Mouse (Mus musculus): ENCODE results near the gene Il2ra.

Gene Il2ra

GRCm38 (mm10) chr2:11653780-11654179, 11.2 kb downstream of the Il2ra start:
- no peak for DNase-seq

GRCm38 (mm10) chr2:11654990-11655931, 12.7 kb downstream of the Il2ra start:
- DNase-seq = no peak

GRCm38 (mm10) chr2:11657581-11657980, 15.0 kb downstream of the Il2ra start:
- DNase-seq = no peak

DNA sequence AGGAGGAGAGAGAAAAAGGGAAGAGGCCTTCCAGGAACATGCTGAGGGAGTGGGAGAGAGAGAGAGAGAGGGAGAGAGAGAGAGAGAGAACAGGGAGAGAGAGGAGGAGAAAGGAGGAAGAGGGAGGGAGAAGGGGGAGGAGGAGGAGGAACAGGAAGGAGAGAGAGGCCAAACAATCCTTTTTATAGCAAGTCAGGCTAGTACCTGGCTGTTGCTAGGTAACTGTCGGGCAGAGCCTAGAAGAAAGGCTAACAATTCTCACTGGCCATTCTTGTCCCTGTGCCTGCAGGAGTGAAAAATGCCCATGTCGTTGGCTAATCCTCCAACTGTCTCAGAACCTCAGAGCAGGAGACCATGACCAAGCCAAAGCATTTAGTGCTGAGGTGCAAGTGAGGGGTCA, 16.7 kb downstream of the Il2ra start:
- DNase-seq = no peak

- DNase-seq = no peak
Observed at GRCm38 (mm10) chr2:11662143-11662906, 19.7 kb downstream of the Il2ra start.

DNA sequence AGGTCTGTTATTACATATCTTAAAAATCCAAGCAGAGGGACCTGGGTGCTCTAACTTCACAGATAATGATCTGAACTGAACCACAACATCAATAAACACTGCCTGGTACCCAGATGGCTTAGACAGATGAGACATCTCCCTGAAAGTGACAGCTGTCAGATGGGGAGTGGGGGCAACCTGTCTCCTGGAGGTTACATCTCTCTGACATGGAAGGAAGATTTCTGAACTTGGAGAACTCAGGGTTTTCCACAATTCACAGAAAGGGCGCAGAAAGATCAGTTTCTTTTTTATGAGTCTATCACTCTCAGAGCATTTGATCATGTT, 20.3 kb downstream of the Il2ra start:
- no peak for DNase-seq

DNA sequence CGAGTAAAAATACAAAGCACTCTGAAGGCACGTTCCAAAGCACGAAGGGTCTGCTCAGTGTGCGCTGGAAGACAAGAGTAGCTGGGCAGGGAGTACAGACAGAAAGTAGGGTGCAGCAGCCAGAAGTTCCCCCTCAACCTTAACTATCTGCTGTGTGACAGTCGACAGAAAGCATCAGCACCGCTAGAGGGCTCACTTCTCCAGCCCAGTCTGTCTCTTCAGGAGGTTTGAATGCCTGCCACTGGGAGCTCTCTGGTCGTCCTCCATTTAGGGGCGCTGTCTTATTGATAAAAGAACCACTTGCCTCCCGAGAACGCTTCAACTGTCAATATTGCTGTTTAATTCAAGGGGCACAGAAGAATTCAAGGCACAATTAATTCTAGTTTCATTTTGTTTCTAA, 21.4 kb downstream of the Il2ra start:
- DNase-seq = peak; percentile 85

- DNase-seq = peak; percentile 45
Observed at GRCm38 (mm10) chr2:11664367-11664766, 21.8 kb downstream of the Il2ra start.

GRCm38 (mm10) chr2:11664806-11665205, 22.2 kb downstream of the Il2ra start:
- DNase-seq = peak; percentile 41

DNA sequence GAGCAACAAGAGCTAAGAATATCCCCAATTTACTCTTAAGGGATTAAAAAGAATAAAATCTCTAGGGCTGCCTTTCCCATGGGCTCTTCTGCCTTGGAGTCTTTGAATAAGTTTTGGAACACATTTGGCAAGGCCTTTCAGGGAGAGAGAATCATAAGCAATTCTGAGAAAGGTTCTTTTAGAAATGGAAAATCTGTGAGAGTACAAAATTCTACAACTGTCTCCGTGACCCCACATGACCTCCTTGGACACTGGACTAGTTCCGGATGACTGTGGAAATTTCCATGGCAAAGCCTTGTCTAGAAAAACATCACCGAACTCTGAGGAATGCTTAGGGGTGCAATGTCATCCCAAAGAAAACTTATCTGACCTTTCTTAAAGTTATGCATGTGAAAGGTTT, 22.7 kb downstream of the Il2ra start:
- DNase-seq = peak; percentile 40

GRCm38 (mm10) chr2:11672144-11672543, 29.5 kb downstream of the Il2ra start:
- no peak for DNase-seq

DNA sequence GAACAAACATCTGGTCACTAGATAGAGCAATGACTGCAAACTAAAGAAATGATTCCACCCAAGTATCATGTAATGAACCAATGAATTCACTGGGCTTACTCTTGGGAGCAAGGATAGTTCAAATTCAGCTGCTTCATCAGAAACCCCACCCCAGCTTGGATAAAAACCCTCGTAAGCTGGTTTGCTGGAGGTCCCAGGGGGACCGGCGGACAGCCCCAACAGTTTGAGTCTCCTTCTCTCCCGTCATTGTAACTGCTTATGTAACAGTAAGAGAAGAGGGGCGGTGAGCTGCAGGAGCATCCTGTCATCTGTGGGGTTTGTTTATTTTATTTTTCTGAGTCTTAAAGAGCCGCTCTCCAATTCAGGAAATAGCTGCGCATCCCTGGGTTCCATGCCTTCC, 37.0 kb downstream of the Il2ra start:
- DNase-seq = no peak

DNA sequence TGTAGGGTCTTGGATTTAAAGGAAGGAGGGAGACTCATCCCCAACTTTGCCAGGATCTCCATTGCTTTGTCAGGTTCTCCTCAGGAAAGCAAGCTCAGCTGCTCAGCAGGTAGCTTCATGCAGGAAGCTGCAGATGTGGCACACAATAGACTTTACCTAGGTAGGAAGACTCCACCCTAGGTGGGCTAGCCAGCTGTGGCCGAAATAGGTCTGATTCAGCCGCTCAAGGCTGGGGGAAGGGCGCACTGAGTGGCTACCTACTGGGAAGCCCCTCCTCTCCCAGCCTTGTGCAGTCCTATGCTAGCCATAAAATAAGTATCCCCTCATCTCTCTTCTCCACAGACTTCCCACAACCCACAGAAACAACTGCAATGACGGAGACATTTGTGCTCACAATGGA, 40.1 kb downstream of the Il2ra start:
- no peak for DNase-seq

- DNase-seq = no peak
Observed at GRCm38 (mm10) chr2:11686512-11686911, 43.9 kb downstream of the Il2ra start.

GRCm38 (mm10) chr2:11687436-11687835, 44.8 kb downstream of the Il2ra start:
- no peak for DNase-seq

DNA sequence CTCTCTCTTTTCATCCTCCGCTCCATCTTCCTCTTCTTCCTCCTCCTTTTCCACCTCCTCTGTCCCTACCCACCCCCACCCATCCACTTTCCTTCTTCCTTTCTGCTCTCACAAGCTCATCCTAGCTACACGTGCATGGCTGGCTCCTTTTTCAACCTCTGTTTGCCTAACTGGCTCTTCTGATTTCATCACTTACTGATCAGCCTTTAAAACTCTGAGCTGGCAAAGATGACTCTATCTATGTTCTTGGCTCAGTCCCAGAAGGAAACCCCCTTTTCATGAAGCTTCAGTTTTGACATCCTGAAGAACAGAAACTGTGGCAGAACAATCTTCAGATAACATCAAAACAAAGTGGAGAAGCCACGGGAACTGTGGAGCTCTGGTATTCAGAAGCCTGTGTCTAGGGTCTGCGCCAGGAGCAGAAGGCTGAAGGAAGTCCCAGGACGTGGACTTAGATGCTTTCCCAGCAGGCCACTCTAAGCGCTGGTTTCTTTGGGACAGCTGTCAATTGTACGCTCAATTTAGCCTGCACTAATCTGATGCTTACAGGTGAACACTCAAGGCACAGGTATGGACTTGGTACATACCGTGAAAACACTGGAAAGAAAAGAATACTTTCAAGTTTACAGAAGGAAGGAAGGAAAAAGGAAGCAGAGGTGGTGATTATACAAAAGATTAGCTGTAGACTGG, 47.7 kb downstream of the Il2ra start:
- DNase-seq = no peak

- no peak for DNase-seq
Observed at GRCm38 (mm10) chr2:11693352-11693751, 50.7 kb downstream of the Il2ra start.

- DNase-seq = peak; percentile 26
Observed at GRCm38 (mm10) chr2:11694104-11694503, 51.5 kb downstream of the Il2ra start.

GRCm38 (mm10) chr2:11695867-11696266, 53.3 kb downstream of the Il2ra start:
- DNase-seq = no peak

- peak; percentile 56 for DNase-seq
Observed at GRCm38 (mm10) chr2:11698994-11699393, 56.4 kb downstream of the Il2ra start.

- DNase-seq = no peak
Observed at GRCm38 (mm10) chr2:11699905-11700304, 57.3 kb downstream of the Il2ra start.

DNA sequence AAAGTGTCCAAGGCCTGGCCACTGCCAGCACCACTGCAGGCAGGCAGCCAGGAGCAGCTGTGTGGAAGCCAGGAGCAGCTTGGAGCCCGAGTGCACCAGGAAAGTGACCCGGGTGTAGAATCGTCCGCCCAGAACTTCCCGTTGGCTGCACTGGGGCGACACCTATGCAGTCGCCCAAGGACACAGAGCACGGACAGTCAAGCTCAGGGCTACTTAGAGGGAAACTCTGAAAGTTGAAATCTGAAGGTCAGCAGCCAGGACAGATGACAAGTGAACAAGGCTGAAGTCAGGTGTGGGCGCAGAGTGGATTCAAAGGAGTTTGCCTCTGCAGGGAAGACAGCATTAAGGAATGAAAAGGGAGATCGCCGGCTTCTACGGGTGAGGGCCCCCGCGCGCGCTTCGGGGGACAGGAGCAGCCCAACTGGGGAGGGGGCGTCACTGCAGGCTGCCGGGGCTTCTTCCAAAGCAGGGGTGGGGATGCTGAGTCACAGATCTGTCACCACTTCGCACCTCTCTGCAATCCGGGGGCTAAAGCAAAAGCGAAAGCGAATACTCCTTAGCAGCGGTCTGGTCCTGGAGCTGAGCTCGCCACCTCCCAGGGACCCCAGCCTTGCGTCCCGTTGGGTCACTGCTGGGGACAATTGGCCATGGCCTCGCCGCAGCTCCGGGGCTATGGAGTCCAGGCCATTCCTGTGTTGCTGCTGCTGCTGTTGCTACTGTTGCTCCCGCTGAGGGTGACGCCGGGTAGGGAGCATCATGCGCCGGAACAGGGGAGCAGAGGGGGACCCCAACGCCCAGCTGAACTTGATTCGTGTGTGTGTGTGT, 62.8 kb downstream of the Il2ra start, which contains the start of gene Il15ra:
Gene Il15ra (plus strand): TSS at position 90 of the 825 bp plus-strand sequence.
- peak; percentile 91 for DNase-seq

All from kidney, adult 18-20 months (tissue).